Mouse (Mus musculus) hindbrain, embryonic 12.5 days (tissue): Measurements from ENCODE around the gene Coro1c. TPM values are rescaled to one million over a fixed set of nuclear protein-coding genes. Genes with fewer than 3 reads are reported as not detected.

Source experiments
- ATAC-seq: fragments of 200-750 bp; cut with Nextera tagmentation; 2 replicates; pipeline ENCODE4 v1.8.0; 2017; ENCODE audit warnings: moderate TSS enrichment; ENCODE audit not compliant: low FRiP score
- H3K27ac ChIP-seq: fragments of 300-500 bp; sonication (generic); 2 replicates; pipeline ENCODE4 v1.5.1; 2016; ENCODE audit warnings: mild to moderate bottlenecking
- H3K27me3 ChIP-seq: fragments of 300-500 bp; sonication (generic); 2 replicates; pipeline ENCODE4 v1.6.1; 2016; ENCODE audit warnings: mild to moderate bottlenecking
- H3K36me3 ChIP-seq: fragments of 300-500 bp; sonication (generic); 2 replicates; pipeline ENCODE4 v1.6.1; 2016; ENCODE audit warnings: mild to moderate bottlenecking
- H3K4me1 ChIP-seq: fragments of 300-500 bp; sonication (generic); 2 replicates; pipeline ENCODE4 v1.6.1; 2016
- H3K4me2 ChIP-seq: fragments of 300-500 bp; sonication (generic); replicated peaks from 2 replicates; pipeline ENCODE4 v1.6.1; 2016; ENCODE audit warnings: mild to moderate bottlenecking
- H3K4me3 ChIP-seq: fragments of 300-500 bp; sonication (generic); 2 replicates; pipeline ENCODE4 v1.5.1; 2016; ENCODE audit warnings: mild to moderate bottlenecking
- H3K9ac ChIP-seq: fragments of 300-500 bp; sonication (generic); 2 replicates; pipeline ENCODE4 v1.6.1; 2016; ENCODE audit warnings: mild to moderate bottlenecking, moderate library complexity
- H3K9me3 ChIP-seq: fragments of 300-500 bp; sonication (generic); replicated peaks from 2 replicates; pipeline ENCODE4 v1.6.1; 2016; ENCODE audit warnings: mild to moderate bottlenecking
- WGBS: fragments of 180-500 bp; shearing (Covaris S2); methylation state at CpG from one replicate; pipeline ENCODE4 v1.1.7; 2016; 5-methylcytosine and 5-hydroxymethylcytosine counted together
- polyA plus RNA-seq: library from polyadenylated mRNA; unstranded; fragments of >200 nt; fragmentation: Nextera tagmentation; extraction: Ambion mirVana; gene quantifications from 2 replicates; pipeline ENCODE4 v1.2.1, GENCODE M21; 2016

Coro1c gene
- polyA plus RNA-seq = 226 and 233 TPM in 2 replicates

GRCm38 (mm10) chr5:113908592-113909441 is at the start of gene Coro1c:
Coro1c (minus strand) TSS chr5:113908758.
- H3K36me3 ChIP-seq = no peaks in the 10 kb centered on the region
- H3K9ac ChIP-seq = peak within 1 kb of the TSS; percentile 95
- H3K27ac ChIP-seq = peak within 1 kb of the TSS; percentile 98
- ATAC-seq = peak; percentile 87
- peaks cover 35% of the 10 kb centered on the region for H3K4me1 ChIP-seq
- WGBS = under 1% methylated on average over 46 of the region's 68 CpGs
- peak within 1 kb of the TSS; percentile 58 for H3K4me2 ChIP-seq
- no peaks in the 10 kb centered on the region for H3K9me3 ChIP-seq
- H3K4me3 ChIP-seq = peak within 1 kb of the TSS; percentile 98
- no peaks in the 10 kb centered on the region for H3K27me3 ChIP-seq

GRCm38 (mm10) chr5:113956510-113956909 is 48.0 kb upstream of the Coro1c start:
- ATAC-seq = peak; percentile 50; the same call in 1 of the 2 replicates
- Histone ChIP-seq H3K4me1 (peaks cover 11% of the 10 kb centered on the region), H3K9ac (no peak overlapping the region), H3K36me3 (peaks cover 44% of the 10 kb centered on the region), H3K4me2 (no peak overlapping the region), H3K9me3 (no peaks in the 10 kb centered on the region), H3K4me3 (no peak overlapping the region), H3K27me3 (no peaks in the 10 kb centered on the region), H3K27ac (no peak overlapping the region)
- WGBS = 5% methylated on average over 4 of the region's 4 CpGs

- Histone ChIP-seq H3K36me3 (peaks cover 48% of the 10 kb centered on the region), H3K9ac (no peak overlapping the region)
- WGBS = 94% methylated on average over 8 of the region's 8 CpGs
Observed at GRCm38 (mm10) chr5:113955691-113956090, 47.1 kb upstream of the Coro1c start.

GRCm38 (mm10) chr5:113955281-113955680 is 46.7 kb upstream of the Coro1c start:
- Histone ChIP-seq H3K4me1 (peaks cover 11% of the 10 kb centered on the region), H3K36me3 (peaks cover 49% of the 10 kb centered on the region), H3K9ac (no peak overlapping the region), H3K4me3 (no peak overlapping the region), H3K9me3 (no peaks in the 10 kb centered on the region), H3K4me2 (no peak overlapping the region), H3K27ac (no peak overlapping the region), H3K27me3 (no peaks in the 10 kb centered on the region)
- 93% methylated on average over 5 of the region's 5 CpGs for WGBS
- ATAC-seq = no peak

More at GRCm38 (mm10) chr5:113955691-113956090, 47.1 kb upstream of the Coro1c start:
- Histone ChIP-seq H3K27ac (no peak overlapping the region), H3K9me3 (no peaks in the 10 kb centered on the region), H3K4me3 (no peak overlapping the region), H3K27me3 (no peaks in the 10 kb centered on the region), H3K4me1 (peaks cover 11% of the 10 kb centered on the region), H3K4me2 (no peak overlapping the region)
- no peak for ATAC-seq

GRCm38 (mm10) chr5:113954421-113954820 is 45.9 kb upstream of the Coro1c start:
- Histone ChIP-seq H3K27me3 (no peaks in the 10 kb centered on the region), H3K36me3 (peaks cover 57% of the 10 kb centered on the region), H3K4me3 (no peak overlapping the region), H3K27ac (no peak overlapping the region; the same call in 1 of the 2 replicates), H3K9me3 (no peaks in the 10 kb centered on the region), H3K4me1 (peaks cover 7% of the 10 kb centered on the region), H3K4me2 (no peak overlapping the region), H3K9ac (no peak overlapping the region)
- 12% methylated on average over 7 of the region's 7 CpGs for WGBS
- peak; percentile 48 for ATAC-seq

- no peak overlapping the region for H3K4me2 ChIP-seq
- H3K9me3 ChIP-seq = 0 out of 2 replicates have a peak, but pooled peaks cover 1% of the 10 kb centered on the region
- 94% methylated on average over 10 of the region's 10 CpGs for WGBS
- no peaks in the 10 kb centered on the region for H3K4me1 ChIP-seq
- no peaks in the 10 kb centered on the region for H3K27me3 ChIP-seq
- no peak overlapping the region for H3K9ac ChIP-seq
- no peak overlapping the region for H3K27ac ChIP-seq
- no peak for ATAC-seq
- H3K4me3 ChIP-seq = no peak overlapping the region
- peaks cover 64% of the 10 kb centered on the region for H3K36me3 ChIP-seq
Observed at GRCm38 (mm10) chr5:113952519-113952918, 44.0 kb upstream of the Coro1c start.

GRCm38 (mm10) chr5:113951693-113952071 is 43.1 kb upstream of the Coro1c start:
- no peak for ATAC-seq
- Histone ChIP-seq H3K9me3 (0 out of 2 replicates have a peak, but pooled peaks cover 5% of the 10 kb centered on the region), H3K4me2 (no peak overlapping the region), H3K4me3 (no peak overlapping the region), H3K27me3 (no peaks in the 10 kb centered on the region), H3K9ac (no peak overlapping the region), H3K27ac (no peak overlapping the region), H3K4me1 (no peaks in the 10 kb centered on the region), H3K36me3 (peaks cover 71% of the 10 kb centered on the region)
- WGBS = 96% methylated on average over 11 of the region's 11 CpGs

GRCm38 (mm10) chr5:113950786-113951692 is 42.5 kb upstream of the Coro1c start:
- ATAC-seq = no peak
- Histone ChIP-seq H3K9me3 (0 out of 2 replicates have a peak, but pooled peaks cover 5% of the 10 kb centered on the region), H3K4me3 (no peak overlapping the region), H3K27me3 (no peaks in the 10 kb centered on the region), H3K4me2 (no peak overlapping the region), H3K36me3 (peaks cover 77% of the 10 kb centered on the region), H3K4me1 (no peaks in the 10 kb centered on the region), H3K27ac (peak overlapping the region; percentile 12; the same call in 1 of the 2 replicates), H3K9ac (no peak overlapping the region)
- 83% methylated on average over 19 of the region's 19 CpGs for WGBS

- 0 out of 2 replicates have a peak, but pooled peaks cover 5% of the 10 kb centered on the region for H3K9me3 ChIP-seq
- H3K4me2 ChIP-seq = no peak overlapping the region
- no peaks in the 10 kb centered on the region for H3K27me3 ChIP-seq
- no peak overlapping the region for H3K9ac ChIP-seq
- peaks cover 79% of the 10 kb centered on the region for H3K36me3 ChIP-seq
- no peaks in the 10 kb centered on the region for H3K4me1 ChIP-seq
- no peak for ATAC-seq
- H3K4me3 ChIP-seq = no peak overlapping the region
- WGBS = 93% methylated on average over 17 of the region's 17 CpGs
- H3K27ac ChIP-seq = no peak overlapping the region
Observed at GRCm38 (mm10) chr5:113950133-113950532, 41.6 kb upstream of the Coro1c start.

- H3K9ac ChIP-seq = no peak overlapping the region
- H3K27ac ChIP-seq = no peak overlapping the region
- 0 out of 2 replicates have a peak, but pooled peaks cover 5% of the 10 kb centered on the region for H3K9me3 ChIP-seq
- WGBS = 74% methylated on average over 2 of the region's 2 CpGs
- no peaks in the 10 kb centered on the region for H3K27me3 ChIP-seq
- no peak overlapping the region for H3K4me2 ChIP-seq
- ATAC-seq = no peak
- H3K4me1 ChIP-seq = peaks cover 8% of the 10 kb centered on the region; the same call in 1 of the 2 replicates
- H3K36me3 ChIP-seq = peaks cover 89% of the 10 kb centered on the region
- H3K4me3 ChIP-seq = no peak overlapping the region
Observed at GRCm38 (mm10) chr5:113947280-113947679, 38.7 kb upstream of the Coro1c start.

- Histone ChIP-seq H3K9ac (no peak overlapping the region), H3K27me3 (no peaks in the 10 kb centered on the region), H3K36me3 (peaks cover 92% of the 10 kb centered on the region), H3K4me2 (no peak overlapping the region), H3K4me3 (no peak overlapping the region), H3K9me3 (0 out of 2 replicates have a peak, but pooled peaks cover 5% of the 10 kb centered on the region), H3K27ac (no peak overlapping the region), H3K4me1 (peaks cover 8% of the 10 kb centered on the region; the same call in 1 of the 2 replicates)
- no peak for ATAC-seq
- WGBS = 93% methylated on average over 6 of the region's 6 CpGs
Observed at GRCm38 (mm10) chr5:113945126-113945525, 36.6 kb upstream of the Coro1c start.

- ATAC-seq = no peak
- H3K4me3 ChIP-seq = no peak overlapping the region
- WGBS = 65% methylated on average over 12 of the region's 12 CpGs
- no peak overlapping the region for H3K9ac ChIP-seq
- no peaks in the 10 kb centered on the region for H3K27me3 ChIP-seq
- H3K27ac ChIP-seq = 0 out of 2 replicates have a peak overlapping the region, but pooled peaks have one; percentile 2
- 0 out of 2 replicates have a peak, but pooled peaks cover 5% of the 10 kb centered on the region for H3K9me3 ChIP-seq
- H3K4me2 ChIP-seq = no peak overlapping the region
- H3K36me3 ChIP-seq = peaks cover 81% of the 10 kb centered on the region
- peaks cover 8% of the 10 kb centered on the region; the same call in 1 of the 2 replicates for H3K4me1 ChIP-seq
Observed at GRCm38 (mm10) chr5:113943328-113943727, 34.8 kb upstream of the Coro1c start.
